Mouse (Mus musculus) testis, adult 2 months (tissue): ENCODE data around the gene Fpgs.

Experiments used
- CTCF ChIP-seq: fragments of 200-500 bp; IDR thresholded peaks from 2 replicates; pipeline ENCODE4 v1.5.1; 2012; ENCODE audit warnings: low read depth, mild to moderate bottlenecking, inconsistent platforms, low read length, moderate library complexity; ENCODE audit not compliant: control insufficient read depth, insufficient read depth, insufficient replicate concordance
- POLR2A ChIP-seq: fragments of 200-500 bp; IDR thresholded peaks from 2 replicates; pipeline ENCODE4 v1.6.1; 2012; ENCODE audit warnings: low read depth, mild to moderate bottlenecking, inconsistent platforms, low read length, moderate library complexity; ENCODE audit not compliant: control insufficient read depth

- no peak for TF ChIP-seq CTCF
- TF ChIP-seq POLR2A, result no peak
Observed at GRCm38 (mm10) chr2:32728463-32728862, 24.5 kb upstream of the Fpgs start.
